Mouse (Mus musculus): ENCODE measurements at regions not wholly inside any gene's neighbourhood (a gene's known extent, or its start where the extent isn't known, plus 50 kb on each side); places are given as distances from the start of the nearest gene placed in this dataset.

DNA sequence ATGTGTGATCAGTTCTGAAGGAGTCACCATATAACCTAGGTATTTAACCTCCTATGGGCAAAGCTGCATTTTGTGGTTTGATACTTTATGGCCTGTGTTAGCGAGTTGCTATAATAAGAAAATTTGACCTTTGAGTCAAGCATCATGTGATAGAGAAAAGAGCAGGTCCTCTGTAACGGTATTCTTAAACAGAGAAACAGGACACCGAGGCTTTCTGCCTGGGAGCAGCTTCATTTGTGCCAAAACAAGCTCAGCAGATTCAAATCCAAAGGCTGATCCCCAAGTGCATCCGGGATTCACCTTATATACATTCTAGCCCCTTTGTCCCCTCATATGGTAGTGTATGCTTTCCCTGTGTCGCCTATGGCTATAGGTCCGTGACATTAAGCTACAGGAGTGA is 54.1 kb upstream of the Cd55 start:
- TF ChIP-seq POLR2A (IDR thresholded peaks at IDR 0.05; ENCODE audit: low read depth, low read length) (no peak), CTCF (IDR thresholded peaks at IDR 0.05; ENCODE audit: extremely low read depth, insufficient read length, insufficient replicate concordance, low read depth, low read length) (no peak)

Data from small intestine, adult 2 months (tissue).